Mouse (Mus musculus): Measurements from ENCODE around the gene Sgms1. TPM values are rescaled to one million over a fixed set of nuclear protein-coding genes. Genes with fewer than 3 reads are reported as not detected.

Sgms1 gene
- polyA plus RNA-seq, 1 experiment, result 15.8 TPM

GRCm38 (mm10) chr19:32383738-32384137 is 5.8 kb downstream of the Sgms1 start:
- Histone ChIP-seq H3K27me3 (ENCODE audit: control insufficient read depth, insufficient read depth, low read length) (peaks cover 7% of the 10 kb centered on the region), H3K27ac (ENCODE audit: insufficient read depth, low read length) (no peak overlapping the region), H3K4me3 (ENCODE audit: extremely low read depth, insufficient read depth, insufficient read length) (no peak overlapping the region), H3K4me1 (ENCODE audit: control insufficient read depth, insufficient read depth, insufficient read length) (peaks cover 8% of the 10 kb centered on the region; the same call in 1 of the 2 replicates), H3K36me3 (ENCODE audit: control insufficient read depth, insufficient read depth, low read length) (no peaks in the 10 kb centered on the region)
- DNase-seq (ENCODE audit: low read depth in 1 of 2, low spot score in 2 of 2), result no peak
- TF ChIP-seq POLR2A (IDR thresholded peaks at IDR 0.05; ENCODE audit: low read depth, low read length) (no peak), CTCF (IDR thresholded peaks at IDR 0.05; ENCODE audit: extremely low read depth, insufficient read depth, insufficient read length, insufficient replicate concordance) (no peak)
- WGBS, result 88% methylated on average over 8 of the region's 8 CpGs

GRCm38 (mm10) chr19:32381511-32381961 is 8.0 kb downstream of the Sgms1 start:
- Histone ChIP-seq H3K27ac (ENCODE audit: insufficient read depth, low read length) (no peak overlapping the region), H3K27me3 (ENCODE audit: control insufficient read depth, insufficient read depth, low read length) (no peaks in the 10 kb centered on the region), H3K4me3 (ENCODE audit: extremely low read depth, insufficient read depth, insufficient read length) (no peak overlapping the region), H3K36me3 (ENCODE audit: control insufficient read depth, insufficient read depth, low read length) (no peaks in the 10 kb centered on the region), H3K4me1 (ENCODE audit: control insufficient read depth, insufficient read depth, insufficient read length) (peaks cover 22% of the 10 kb centered on the region)
- TF ChIP-seq CTCF (IDR thresholded peaks at IDR 0.05; ENCODE audit: extremely low read depth, insufficient read depth, insufficient read length, insufficient replicate concordance) (no peak), POLR2A (IDR thresholded peaks at IDR 0.05; ENCODE audit: low read depth, low read length) (no peak)
- no peak for DNase-seq (ENCODE audit: low read depth in 1 of 2, low spot score in 2 of 2)
- WGBS, result 78% methylated on average over 3 of the region's 3 CpGs

- DNase-seq (ENCODE audit: low read depth in 1 of 2, low spot score in 2 of 2), result no peak
- peaks cover 25% of the 10 kb centered on the region for H3K4me1 ChIP-seq (ENCODE audit: control insufficient read depth, insufficient read depth, insufficient read length)
- H3K27me3 ChIP-seq (ENCODE audit: control insufficient read depth, insufficient read depth, low read length), result no peaks in the 10 kb centered on the region
- WGBS, result 85% methylated on average over 11 of the region's 11 CpGs
- H3K27ac ChIP-seq (ENCODE audit: insufficient read depth, low read length), result no peak overlapping the region
- no peak overlapping the region for H3K4me3 ChIP-seq (ENCODE audit: extremely low read depth, insufficient read depth, insufficient read length)
- TF ChIP-seq CTCF (IDR thresholded peaks at IDR 0.05; ENCODE audit: extremely low read depth, insufficient read depth, insufficient read length, insufficient replicate concordance), result no peak
- H3K36me3 ChIP-seq (ENCODE audit: control insufficient read depth, insufficient read depth, low read length), result no peaks in the 10 kb centered on the region
Observed at GRCm38 (mm10) chr19:32380748-32381147, 8.8 kb downstream of the Sgms1 start.

- 32% methylated on average over 6 of the region's 6 CpGs for WGBS
- H3K27me3 ChIP-seq (ENCODE audit: control insufficient read depth, insufficient read depth, low read length), result no peaks in the 10 kb centered on the region
Observed at GRCm38 (mm10) chr19:32379239-32379920, 10.1 kb downstream of the Sgms1 start.

GRCm38 (mm10) chr19:32378581-32378980 is 10.9 kb downstream of the Sgms1 start:
- Histone ChIP-seq H3K4me1 (ENCODE audit: control insufficient read depth, insufficient read depth, insufficient read length) (peaks cover 17% of the 10 kb centered on the region), H3K36me3 (ENCODE audit: control insufficient read depth, insufficient read depth, low read length) (no peaks in the 10 kb centered on the region), H3K27ac (ENCODE audit: insufficient read depth, low read length) (no peak overlapping the region), H3K4me3 (ENCODE audit: extremely low read depth, insufficient read depth, insufficient read length) (no peak overlapping the region), H3K27me3 (ENCODE audit: control insufficient read depth, insufficient read depth, low read length) (no peaks in the 10 kb centered on the region)
- WGBS, result 81% methylated on average over 3 of the region's 3 CpGs
- TF ChIP-seq CTCF (IDR thresholded peaks at IDR 0.05; ENCODE audit: extremely low read depth, insufficient read depth, insufficient read length, insufficient replicate concordance) (no peak), POLR2A (IDR thresholded peaks at IDR 0.05; ENCODE audit: low read depth, low read length) (no peak)
- no peak for DNase-seq (ENCODE audit: low read depth in 1 of 2, low spot score in 2 of 2)

More at GRCm38 (mm10) chr19:32379239-32379920, 10.1 kb downstream of the Sgms1 start:
- Histone ChIP-seq H3K27ac (ENCODE audit: insufficient read depth, low read length) (no peak overlapping the region), H3K4me3 (ENCODE audit: extremely low read depth, insufficient read depth, insufficient read length) (no peak overlapping the region), H3K36me3 (ENCODE audit: control insufficient read depth, insufficient read depth, low read length) (no peaks in the 10 kb centered on the region), H3K4me1 (ENCODE audit: control insufficient read depth, insufficient read depth, insufficient read length) (peaks cover 17% of the 10 kb centered on the region)
- peak in 1 of 2 experiments; percentile 23 for DNase-seq (ENCODE audit: low read depth in 1 of 2, low spot score in 2 of 2)
- TF ChIP-seq POLR2A (IDR thresholded peaks at IDR 0.05; ENCODE audit: low read depth, low read length) (no peak), CTCF (IDR thresholded peaks at IDR 0.05; ENCODE audit: extremely low read depth, insufficient read depth, insufficient read length, insufficient replicate concordance) (no peak)

GRCm38 (mm10) chr19:32377701-32378325 is 11.7 kb downstream of the Sgms1 start:
- no peak overlapping the region for H3K4me3 ChIP-seq (ENCODE audit: extremely low read depth, insufficient read depth, insufficient read length)
- no peak for TF ChIP-seq POLR2A (IDR thresholded peaks at IDR 0.05; ENCODE audit: low read depth, low read length)
- TF ChIP-seq CTCF (IDR thresholded peaks at IDR 0.05; ENCODE audit: extremely low read depth, insufficient read depth, insufficient read length, insufficient replicate concordance), result no peak
- H3K4me1 ChIP-seq (ENCODE audit: control insufficient read depth, insufficient read depth, insufficient read length), result peaks cover 17% of the 10 kb centered on the region
- no peak overlapping the region for H3K27ac ChIP-seq (ENCODE audit: insufficient read depth, low read length)
- no peaks in the 10 kb centered on the region for H3K36me3 ChIP-seq (ENCODE audit: control insufficient read depth, insufficient read depth, low read length)
- WGBS, result 49% methylated on average over 7 of the region's 7 CpGs
- no peaks in the 10 kb centered on the region for H3K27me3 ChIP-seq (ENCODE audit: control insufficient read depth, insufficient read depth, low read length)
- DNase-seq (ENCODE audit: low read depth in 1 of 2, low spot score in 2 of 2), result peak in 1 of 2 experiments; percentile 18
